Mouse (Mus musculus): ENCODE measurements around the gene Olfr213. TPM values are rescaled to one million over a fixed set of nuclear protein-coding genes. Genes with fewer than 3 reads are reported as not detected.
"Not testable (repeated sequence)": the region's sequence is repeated elsewhere in the genome, so short reads cannot be mapped to it uniquely, and the experiment has no call there.

Gene Olfr213
- not detected for total RNA-seq (2021)
- long read RNA-seq, experiment 1 = 0 reads
- long read RNA-seq, experiment 2 = 0 reads

DNA sequence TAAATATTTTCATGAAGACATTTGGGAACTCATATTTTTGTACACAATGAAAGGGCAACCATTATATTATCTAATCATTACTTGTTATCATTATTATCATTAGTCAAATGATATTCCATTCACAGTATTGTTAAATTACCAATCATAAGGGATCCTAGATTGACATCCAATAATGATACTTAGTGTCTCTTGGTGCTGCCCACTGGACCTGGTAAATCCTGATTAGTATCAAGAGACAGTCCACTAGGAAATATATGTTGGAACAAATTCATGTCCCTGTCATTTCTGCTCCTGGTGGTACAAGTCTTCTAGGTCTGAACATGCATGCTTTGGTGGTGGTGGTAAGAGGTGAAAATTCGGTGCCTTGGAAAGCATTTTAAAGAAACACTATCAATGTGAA lies at the start of gene Olfr213:
Gene Olfr213 (plus strand): TSS at position 301 of the 400 bp plus-strand sequence.
- DNase-seq = no peak

GRCm38 (mm10) chr6:116488791-116489190 lies 49.5 kb upstream of the Olfr213 start, which contains the start of gene Olfr211:
Gene Olfr211, plus strand, starts transcription at chr6:116489091.
- DNase-seq = no peak

DNA sequence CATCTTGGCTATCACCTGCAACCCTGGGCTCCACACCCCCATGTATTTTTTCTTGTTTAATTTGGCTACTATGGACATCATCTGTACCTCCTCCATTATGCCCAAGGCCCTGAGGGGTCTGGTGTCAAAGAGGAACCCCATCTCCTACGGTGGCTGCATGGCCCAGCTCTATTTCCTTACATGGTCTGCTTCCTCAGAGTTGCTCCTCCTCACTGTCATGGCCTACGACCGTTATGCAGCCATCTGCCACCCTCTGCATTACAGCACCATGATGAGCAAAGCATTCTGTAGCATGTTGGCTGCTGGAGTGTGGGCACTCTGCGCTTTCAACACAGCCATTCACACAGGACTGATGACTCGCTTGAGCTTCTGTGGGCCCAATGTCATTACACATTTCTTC lies 44.5 kb upstream of the Olfr213 start:
- no peak for DNase-seq

DNA sequence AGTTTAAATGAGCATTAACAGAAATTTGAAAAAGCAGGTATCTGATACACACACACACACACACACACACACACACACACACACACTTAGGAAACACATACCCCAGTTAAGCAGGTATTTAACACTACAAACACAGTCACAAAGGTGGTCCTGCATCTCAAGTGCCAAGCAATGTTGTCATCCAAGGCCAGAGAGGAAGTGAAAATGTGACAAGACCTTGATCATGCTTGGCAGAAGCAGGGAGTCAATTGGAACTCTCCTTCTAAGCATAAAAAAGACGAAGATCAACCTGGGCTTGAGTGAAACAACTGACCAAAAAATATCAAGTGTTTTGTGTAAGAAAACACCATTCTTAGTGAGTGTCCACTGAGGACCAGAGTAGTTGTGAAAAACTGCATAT lies 42.3 kb upstream of the Olfr213 start:
- no peak for DNase-seq

GRCm38 (mm10) chr6:116506302-116507003 lies 31.8 kb upstream of the Olfr213 start, which contains the start of gene Olfr212:
Gene Olfr212, plus strand, starts transcription at chr6:116506516.
- DNase-seq = not testable (repeated sequence)

DNA sequence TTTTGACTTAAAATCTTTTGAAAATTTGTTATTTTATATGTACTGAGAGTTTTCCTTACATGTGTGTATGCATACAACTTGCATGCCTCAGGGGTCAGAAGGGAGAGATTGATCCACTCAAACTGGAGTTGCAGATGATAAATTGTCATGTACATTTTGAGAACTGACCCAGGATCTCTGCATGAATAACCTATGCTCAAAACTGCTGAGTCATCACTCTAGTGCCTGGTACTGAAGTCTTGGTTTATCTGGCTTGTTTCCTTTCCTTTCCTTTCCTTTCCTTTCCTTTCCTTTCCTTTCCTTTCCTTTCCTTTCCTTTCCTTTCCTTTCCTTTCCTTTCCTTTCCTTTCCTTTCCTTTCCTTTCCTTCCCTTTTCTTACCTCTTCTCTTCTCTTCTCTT lies 23.4 kb upstream of the Olfr213 start:
- no peak for DNase-seq

DNA sequence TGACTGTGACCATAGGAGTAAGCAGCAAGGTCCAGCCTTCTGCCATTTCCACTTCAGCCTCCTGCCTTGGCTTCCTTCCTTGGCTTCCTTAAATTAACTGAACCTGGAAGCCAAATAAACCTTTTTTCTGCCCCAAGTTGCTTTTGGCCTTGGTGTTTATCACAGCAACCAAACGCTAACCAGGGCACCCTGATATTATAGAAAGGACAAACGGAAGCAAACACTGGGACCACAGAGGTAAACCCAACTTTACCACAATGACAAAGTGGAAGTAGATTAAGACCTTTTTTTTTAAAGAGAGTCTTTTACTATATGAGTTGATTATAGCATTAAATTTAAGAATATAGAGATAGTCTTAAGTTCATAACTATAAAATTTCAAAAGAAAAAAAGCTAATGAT lies 4.2 kb downstream of the Olfr213 start:
- no peak for DNase-seq

- DNase-seq = not testable (repeated sequence)
These were observed 12.6 kb downstream of the Olfr213 start, which contains the start of gene Gm5580 for GRCm38 (mm10) chr6:116550841-116551240. Gene Gm5580, plus strand, starts transcription at chr6:116551141.

GRCm38 (mm10) chr6:116553935-116554334 lies 15.7 kb downstream of the Olfr213 start, which contains the start of gene Olfr214:
Gene Olfr214, plus strand, starts transcription at chr6:116554235.
- DNase-seq = no peak

GRCm38 (mm10) chr6:116554952-116555351 lies 16.7 kb downstream of the Olfr213 start:
- DNase-seq = no peak

DNA sequence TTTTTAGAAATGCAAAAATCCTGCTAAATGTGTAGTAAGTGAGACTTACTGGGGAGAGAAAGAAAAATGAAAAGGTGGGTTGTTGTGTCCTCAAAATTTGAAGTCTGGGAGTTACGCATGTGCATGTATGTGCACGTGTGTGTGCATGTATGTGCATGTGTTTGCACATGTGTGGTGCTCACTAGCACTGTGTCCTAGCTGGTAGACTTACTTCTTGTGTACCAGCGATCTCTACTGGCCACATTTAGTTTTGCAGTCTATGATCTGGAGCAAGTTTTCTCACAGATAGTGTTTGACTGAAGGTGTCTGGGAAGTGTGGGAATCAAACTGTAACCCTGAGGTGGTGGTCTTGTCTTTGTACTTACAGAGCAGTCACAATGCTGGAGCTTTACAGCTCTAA lies 31.6 kb downstream of the Olfr213 start:
- DNase-seq = no peak

DNA sequence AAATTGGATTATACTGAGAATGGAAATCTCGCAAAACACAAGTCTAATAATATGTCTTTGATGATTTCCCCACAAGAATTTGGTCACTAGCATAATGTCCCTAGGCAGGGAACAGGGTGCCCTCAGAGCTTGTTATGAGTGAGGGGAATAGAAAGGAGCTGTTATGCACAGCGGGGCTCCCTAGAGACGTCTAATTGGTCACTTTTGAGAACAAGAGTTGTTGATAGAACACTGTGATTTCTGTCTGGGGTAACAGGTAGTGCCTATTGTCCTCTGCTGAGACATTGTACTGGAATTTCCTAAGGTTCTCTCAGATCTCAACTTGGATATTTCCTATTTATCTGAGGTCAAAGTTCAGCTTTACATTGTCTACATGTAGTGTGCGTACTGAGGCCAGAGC lies 45.8 kb downstream of the Olfr213 start, which contains the start of gene Olfr215:
Gene Olfr215 (minus strand): TSS at position 101 of the 400 bp plus-strand sequence.
- no peak for DNase-seq

Other genes with a start within 250 kb of the Olfr213 start
- 10 to 100 TPM; 27.4 to 31.3 TPM for gene March8, start 200.4 kb upstream of the Olfr213 start, total RNA-seq (2021)
- gene Alox5, start 77.3 kb upstream of the Olfr213 start, total RNA-seq (2021) = 1 to 10 TPM; 1.9 to 2.7 TPM
- not detected for gene Olfr211, start 49.4 kb upstream of the Olfr213 start, total RNA-seq (2021)
- not detected for gene Olfr212, start 31.9 kb upstream of the Olfr213 start, total RNA-seq (2021)
- 1 to 10 TPM; 1.5 to 1.7 TPM for gene Gm5580, start 12.7 kb downstream of the Olfr213 start, total RNA-seq (2021)
- not detected for gene Olfr214, start 15.8 kb downstream of the Olfr213 start, total RNA-seq (2021)
- not detected for gene Olfr215, start 45.7 kb downstream of the Olfr213 start, total RNA-seq (2021)
- gene Zfp422, start 90.5 kb downstream of the Olfr213 start, total RNA-seq (2021) = 10 to 100 TPM; 19.5 to 19.8 TPM
- 10 to 100 TPM in 1 of 2 experiments, 1 to 10 TPM in 1; 6.2 to 28.1 TPM for gene Depp1, start 112.2 kb downstream of the Olfr213 start, total RNA-seq (2021)
- 10 to 100 TPM in 1 of 2 experiments, 1 to 10 TPM in 1; 8.0 to 10.5 TPM for gene Rassf4, start 135.5 kb downstream of the Olfr213 start, total RNA-seq (2021)
- gene Tmem72, start 178.5 kb downstream of the Olfr213 start, total RNA-seq (2021) = under 1 TPM; 0.16 to 0.23 TPM